In the genomic region with DNA sequence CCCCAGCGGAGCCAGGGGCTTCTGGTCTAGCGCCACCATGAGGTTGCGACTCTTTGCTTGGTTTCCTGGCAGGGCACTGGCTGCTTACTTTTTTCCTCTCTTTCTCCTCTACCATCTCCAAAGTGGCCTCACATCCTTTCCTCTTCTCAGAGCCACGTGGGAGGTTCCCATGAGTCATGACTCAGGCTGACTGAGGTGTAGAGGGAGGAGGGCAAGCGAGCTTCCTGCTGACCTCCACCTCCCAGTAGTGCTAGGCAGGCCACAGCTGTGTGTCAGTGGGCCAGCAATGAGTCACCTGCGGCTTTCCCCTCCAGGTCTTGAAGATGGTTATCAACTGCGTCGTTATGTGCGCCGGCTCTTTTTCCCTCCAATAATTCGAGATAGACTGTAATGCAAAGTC, we compare ENCODE assay signal across 10 mouse cellular contexts.
DNase-seq lines count a peak whose midpoint lies in the region; ATAC-seq and TF ChIP-seq lines count a peak whose summit lies in the region.
"Had no signal": no experiment of that assay in that cellular context is flagged by ENCODE, and none has a peak within 500 bp of the region (broad histone marks: within the 10 kb centered on the region; RNA-seq: fewer than 3 reads in every experiment).

No protein-coding gene starts in this region.

- peak; percentile 30; the same call in 1 of the 2 replicates for TF ChIP-seq CTCF in kidney, postnatal 0 days (IDR thresholded peaks at IDR 0.05; ENCODE audit: low read depth)

- no peak overlapping the region for H3K27ac ChIP-seq in kidney, postnatal 0 days
- H3K27ac ChIP-seq: embryonic facial prominence, embryonic 15.5 days; macrophage had no signal

- peak; percentile 68 for ATAC-seq in kidney, postnatal 0 days (replicated peaks; ENCODE audit: low FRiP score, low read depth)

- peak; percentile 48 for DNase-seq in kidney, postnatal 0 days (ENCODE audit: low spot score)
- no peak for DNase-seq in kidney, postnatal 25 days
- DNase-seq in CD4-positive helper T cell, adult 2 months (ENCODE audit: low read depth, low spot score): peak; percentile 85
- DNase-seq in adrenal gland, adult 8-10 months: peak; percentile 65
- peak; percentile 50 for DNase-seq in lung, postnatal 25 days (ENCODE audit: low spot score)
- no peak for DNase-seq in gastrocnemius, postnatal 10 days
- no peak for DNase-seq in spleen, postnatal 4 days (ENCODE audit: low spot score in 2 of 2)
- DNase-seq in spleen, postnatal 36 days (ENCODE audit: low spot score in 2 of 2): no peak

- no peaks in the 10 kb centered on the region for H3K9me3 ChIP-seq in kidney, postnatal 0 days (replicated peaks; ENCODE audit: low read length)
- H3K9me3 ChIP-seq: embryonic facial prominence, embryonic 15.5 days had no signal

- H3K36me3 ChIP-seq in kidney, postnatal 0 days (ENCODE audit: insufficient read depth, low read length): no peaks in the 10 kb centered on the region
- H3K36me3 ChIP-seq: embryonic facial prominence, embryonic 15.5 days had no signal

- 37% methylated on average over 11 of the region's 11 CpGs for WGBS in kidney, postnatal 0 days

- no peaks in the 10 kb centered on the region for H3K27me3 ChIP-seq in kidney, postnatal 0 days (ENCODE audit: insufficient read depth, low read length)
- H3K27me3 ChIP-seq: embryonic facial prominence, embryonic 15.5 days had no signal

- no peak overlapping the region for H3K9ac ChIP-seq in kidney, postnatal 0 days (ENCODE audit: low read depth, low read length)
- H3K9ac ChIP-seq: embryonic facial prominence, embryonic 15.5 days had no signal

- peaks cover 13% of the 10 kb centered on the region for H3K4me1 ChIP-seq in kidney, postnatal 0 days (replicated peaks; ENCODE audit: insufficient read depth, low read length)

- no peak overlapping the region for H3K4me2 ChIP-seq in kidney, postnatal 0 days (ENCODE audit: low read length)
- H3K4me2 ChIP-seq: embryonic facial prominence, embryonic 15.5 days had no signal

- H3K4me3 ChIP-seq in kidney, postnatal 0 days (replicated peaks; ENCODE audit: low read depth, low read length): no peak overlapping the region
- H3K4me3 ChIP-seq: embryonic facial prominence, embryonic 15.5 days had no signal

Comparison
In these comparisons a context has a peak if more than half of its experiments do, and no peak if none do; other contexts are left out.
1. DNase-seq: peak in kidney, postnatal 0 days (single experiment), CD4-positive helper T cell, adult 2 months (single experiment), adrenal gland, adult 8-10 months (single experiment) and lung, postnatal 25 days (single experiment); none in kidney, postnatal 25 days (0 of 2), gastrocnemius, postnatal 10 days (single experiment), spleen, postnatal 4 days (0 of 2) and spleen, postnatal 36 days (0 of 2).